Mouse (Mus musculus): ENCODE measurements around the gene Gpc6. TPM values are rescaled to one million over a fixed set of nuclear protein-coding genes. Genes with fewer than 3 reads are reported as not detected.

The Gpc6 gene
- polyA plus RNA-seq, 1 experiment from 2014 or later, result 19.3 TPM

DNA sequence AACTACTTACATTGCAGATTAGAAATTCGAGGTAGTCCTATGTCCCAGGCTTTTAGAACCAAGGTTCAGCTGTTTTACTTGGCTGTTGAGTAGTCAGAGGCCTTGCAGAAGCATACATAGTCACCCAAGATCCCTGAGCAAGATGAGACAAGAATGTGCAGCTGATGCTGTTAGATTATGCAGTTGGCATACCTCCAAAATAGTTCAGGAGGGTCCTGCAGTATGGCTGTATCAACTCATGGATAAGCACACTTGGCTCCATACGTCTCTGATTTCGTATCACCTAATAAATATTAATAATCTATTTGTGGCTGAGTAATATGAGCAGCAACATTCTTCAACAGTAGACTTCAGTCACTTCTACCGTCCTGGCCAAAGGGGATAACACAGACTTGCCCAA, 737.1 kb downstream of the Gpc6 start:
- Histone ChIP-seq H3K4me3 (ENCODE audit: low read length) (no peak overlapping the region), H3K27me3 (replicated peaks; ENCODE audit: control insufficient read depth, insufficient read depth, low read length) (no peaks in the 10 kb centered on the region), H3K4me2 (ENCODE audit: low read length) (no peak overlapping the region), H3K9ac (ENCODE audit: low read depth, low read length) (no peak overlapping the region), H3K9me3 (ENCODE audit: control insufficient read depth, low read length) (no peaks in the 10 kb centered on the region), H3K27ac (ENCODE audit: low read depth, low read length) (no peak overlapping the region), H3K36me3 (ENCODE audit: control insufficient read depth, insufficient read depth, low read length) (no peaks in the 10 kb centered on the region), H3K4me1 (ENCODE audit: control insufficient read depth, insufficient read depth, low read depth, low read length) (no peaks in the 10 kb centered on the region)
- ATAC-seq, result no peak
- WGBS, result 77% methylated on average over 4 of the region's 4 CpGs

DNA sequence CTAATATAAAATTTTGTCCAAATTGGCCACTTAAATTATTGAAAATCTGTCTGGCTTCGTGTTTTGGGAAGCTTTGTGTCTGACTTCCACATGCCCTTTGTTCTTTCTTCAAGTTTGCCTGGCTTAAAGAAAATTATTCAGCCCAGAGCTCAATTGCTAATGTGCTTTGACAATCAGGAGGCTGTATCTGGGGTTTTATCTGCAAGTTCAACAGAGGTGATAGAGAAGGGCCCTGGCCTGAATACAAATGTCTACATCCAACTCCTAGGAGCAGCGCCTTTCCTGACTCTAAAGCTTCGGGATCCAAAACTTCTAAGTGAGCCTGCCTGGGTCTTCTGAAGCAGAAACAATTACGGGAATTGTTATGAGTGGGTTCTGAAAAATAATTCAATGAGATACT, 739.7 kb downstream of the Gpc6 start:
- H3K9me3 ChIP-seq (ENCODE audit: control insufficient read depth, low read length), result no peaks in the 10 kb centered on the region
- no peak for ATAC-seq
- H3K9ac ChIP-seq (ENCODE audit: low read depth, low read length), result no peak overlapping the region
- H3K27ac ChIP-seq (ENCODE audit: low read depth, low read length), result no peak overlapping the region
- no peak overlapping the region for H3K4me3 ChIP-seq (ENCODE audit: low read length)
- H3K4me1 ChIP-seq (ENCODE audit: control insufficient read depth, insufficient read depth, low read depth, low read length), result no peaks in the 10 kb centered on the region
- 52% methylated on average over 4 of the region's 4 CpGs for WGBS
- no peaks in the 10 kb centered on the region for H3K27me3 ChIP-seq (replicated peaks; ENCODE audit: control insufficient read depth, insufficient read depth, low read length)
- no peak overlapping the region for H3K4me2 ChIP-seq (ENCODE audit: low read length)
- H3K36me3 ChIP-seq (ENCODE audit: control insufficient read depth, insufficient read depth, low read length), result no peaks in the 10 kb centered on the region

DNA sequence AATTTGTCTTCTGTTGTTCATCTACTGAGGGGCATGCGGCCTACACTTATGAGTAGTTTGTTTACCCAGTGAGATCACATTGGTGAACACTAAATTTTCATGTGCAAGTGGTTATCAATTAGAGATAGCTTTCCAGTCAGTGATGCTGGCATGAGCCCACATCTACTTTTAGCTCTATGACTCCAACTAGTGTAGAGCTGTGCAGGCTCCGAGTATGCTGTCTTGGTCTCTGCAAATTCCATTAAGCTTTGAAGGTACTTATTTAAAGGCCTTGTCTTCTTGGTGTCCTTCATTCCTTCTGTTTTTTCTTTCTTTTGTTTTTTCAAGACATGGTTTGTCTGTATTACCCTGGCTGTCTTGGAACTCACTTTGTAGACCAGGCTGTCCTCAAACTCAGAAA, 741.0 kb downstream of the Gpc6 start:
- no peaks in the 10 kb centered on the region for H3K4me1 ChIP-seq (ENCODE audit: control insufficient read depth, insufficient read depth, low read depth, low read length)
- ATAC-seq, result no peak
- 98% methylated on average over 2 of the region's 2 CpGs for WGBS
- H3K27ac ChIP-seq (ENCODE audit: low read depth, low read length), result no peak overlapping the region
- H3K4me3 ChIP-seq (ENCODE audit: low read length), result no peak overlapping the region
- H3K36me3 ChIP-seq (ENCODE audit: control insufficient read depth, insufficient read depth, low read length), result no peaks in the 10 kb centered on the region
- no peaks in the 10 kb centered on the region for H3K9me3 ChIP-seq (ENCODE audit: control insufficient read depth, low read length)
- no peak overlapping the region for H3K9ac ChIP-seq (ENCODE audit: low read depth, low read length)
- no peaks in the 10 kb centered on the region for H3K27me3 ChIP-seq (replicated peaks; ENCODE audit: control insufficient read depth, insufficient read depth, low read length)
- H3K4me2 ChIP-seq (ENCODE audit: low read length), result no peak overlapping the region

DNA sequence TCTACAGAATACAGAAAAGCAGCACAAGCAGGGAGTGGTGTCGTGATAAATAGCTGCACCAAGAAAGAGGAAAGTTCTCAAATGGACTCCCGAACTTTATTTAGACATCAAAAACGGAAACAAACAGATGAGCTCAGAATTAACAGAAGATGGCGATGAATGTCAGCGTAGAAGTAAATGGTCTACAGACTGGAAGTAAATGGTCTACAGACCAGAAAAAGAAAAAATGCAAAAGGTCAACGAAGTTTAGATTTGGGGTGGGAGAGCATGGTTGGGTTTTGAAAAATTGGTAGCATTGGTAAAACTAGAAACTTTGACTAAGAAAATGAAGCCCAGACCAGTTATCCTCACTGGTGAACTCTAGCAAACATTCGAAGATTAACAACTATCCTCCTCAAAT, 748.4 kb downstream of the Gpc6 start:
- no peaks in the 10 kb centered on the region for H3K4me1 ChIP-seq (ENCODE audit: control insufficient read depth, insufficient read depth, low read depth, low read length)
- no peaks in the 10 kb centered on the region for H3K9me3 ChIP-seq (ENCODE audit: control insufficient read depth, low read length)
- no peak overlapping the region for H3K9ac ChIP-seq (ENCODE audit: low read depth, low read length)
- no peak overlapping the region for H3K4me3 ChIP-seq (ENCODE audit: low read length)
- H3K4me2 ChIP-seq (ENCODE audit: low read length), result no peak overlapping the region
- 92% methylated on average over 7 of the region's 7 CpGs for WGBS
- H3K27ac ChIP-seq (ENCODE audit: low read depth, low read length), result no peak overlapping the region
- ATAC-seq, result no peak
- H3K36me3 ChIP-seq (ENCODE audit: control insufficient read depth, insufficient read depth, low read length), result no peaks in the 10 kb centered on the region
- H3K27me3 ChIP-seq (replicated peaks; ENCODE audit: control insufficient read depth, insufficient read depth, low read length), result no peaks in the 10 kb centered on the region

DNA sequence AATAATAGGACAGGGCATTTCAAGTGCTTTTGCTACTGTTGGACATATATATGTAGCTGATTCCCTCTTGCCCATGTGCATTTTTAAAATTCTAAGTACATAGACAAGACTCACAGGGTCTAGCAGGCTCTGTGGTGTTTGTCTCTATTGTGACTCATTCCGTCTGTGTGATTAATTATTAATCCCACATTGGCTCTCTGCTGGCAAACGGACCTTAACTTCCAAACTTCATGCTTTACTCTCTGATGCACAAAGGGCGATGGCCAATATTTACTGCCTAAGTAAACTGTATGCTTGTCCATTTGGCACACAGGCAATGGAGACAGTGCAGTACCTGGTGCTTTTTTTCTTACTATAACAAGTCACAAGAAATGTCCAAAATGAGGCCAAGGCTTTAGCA, 749.4 kb downstream of the Gpc6 start:
- H3K9me3 ChIP-seq (ENCODE audit: control insufficient read depth, low read length), result no peaks in the 10 kb centered on the region
- H3K4me2 ChIP-seq (ENCODE audit: low read length), result no peak overlapping the region
- no peaks in the 10 kb centered on the region for H3K27me3 ChIP-seq (replicated peaks; ENCODE audit: control insufficient read depth, insufficient read depth, low read length)
- H3K4me3 ChIP-seq (ENCODE audit: low read length), result no peak overlapping the region
- no peak overlapping the region for H3K9ac ChIP-seq (ENCODE audit: low read depth, low read length)
- WGBS, result 54% methylated on average over 3 of the region's 3 CpGs
- no peak overlapping the region for H3K27ac ChIP-seq (ENCODE audit: low read depth, low read length)
- no peak for ATAC-seq
- no peaks in the 10 kb centered on the region for H3K36me3 ChIP-seq (ENCODE audit: control insufficient read depth, insufficient read depth, low read length)
- H3K4me1 ChIP-seq (ENCODE audit: control insufficient read depth, insufficient read depth, low read depth, low read length), result no peaks in the 10 kb centered on the region

DNA sequence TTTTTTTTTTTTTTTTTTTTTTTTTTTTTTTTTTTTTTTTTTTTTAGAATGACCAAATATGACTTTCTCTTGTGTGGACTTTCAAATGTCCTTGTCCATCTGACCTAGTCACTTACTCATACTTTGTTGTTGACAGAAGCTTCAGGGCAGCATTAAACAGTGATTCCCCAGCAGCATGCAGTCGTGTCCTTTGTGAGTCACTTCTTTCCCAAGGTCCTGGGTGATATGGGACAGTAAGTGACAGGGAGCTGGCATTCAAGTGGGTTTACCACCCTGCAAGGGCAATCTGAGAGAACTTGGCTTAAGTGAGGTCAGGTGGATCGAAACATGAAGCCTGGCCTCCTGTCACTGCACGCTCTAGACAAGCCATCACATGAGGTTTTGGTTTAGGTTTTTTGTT, 754.8 kb downstream of the Gpc6 start:
- H3K4me2 ChIP-seq (ENCODE audit: low read length), result no peak overlapping the region
- H3K9ac ChIP-seq (ENCODE audit: low read depth, low read length), result no peak overlapping the region
- H3K4me3 ChIP-seq (ENCODE audit: low read length), result no peak overlapping the region
- no peaks in the 10 kb centered on the region for H3K36me3 ChIP-seq (ENCODE audit: control insufficient read depth, insufficient read depth, low read length)
- no peaks in the 10 kb centered on the region for H3K4me1 ChIP-seq (ENCODE audit: control insufficient read depth, insufficient read depth, low read depth, low read length)
- H3K27me3 ChIP-seq (replicated peaks; ENCODE audit: control insufficient read depth, insufficient read depth, low read length), result no peaks in the 10 kb centered on the region
- no peak for ATAC-seq
- H3K9me3 ChIP-seq (ENCODE audit: control insufficient read depth, low read length), result no peaks in the 10 kb centered on the region; the same call in 1 of the 2 replicates
- WGBS, result 88% methylated on average over 3 of the region's 3 CpGs
- H3K27ac ChIP-seq (ENCODE audit: low read depth, low read length), result no peak overlapping the region

DNA sequence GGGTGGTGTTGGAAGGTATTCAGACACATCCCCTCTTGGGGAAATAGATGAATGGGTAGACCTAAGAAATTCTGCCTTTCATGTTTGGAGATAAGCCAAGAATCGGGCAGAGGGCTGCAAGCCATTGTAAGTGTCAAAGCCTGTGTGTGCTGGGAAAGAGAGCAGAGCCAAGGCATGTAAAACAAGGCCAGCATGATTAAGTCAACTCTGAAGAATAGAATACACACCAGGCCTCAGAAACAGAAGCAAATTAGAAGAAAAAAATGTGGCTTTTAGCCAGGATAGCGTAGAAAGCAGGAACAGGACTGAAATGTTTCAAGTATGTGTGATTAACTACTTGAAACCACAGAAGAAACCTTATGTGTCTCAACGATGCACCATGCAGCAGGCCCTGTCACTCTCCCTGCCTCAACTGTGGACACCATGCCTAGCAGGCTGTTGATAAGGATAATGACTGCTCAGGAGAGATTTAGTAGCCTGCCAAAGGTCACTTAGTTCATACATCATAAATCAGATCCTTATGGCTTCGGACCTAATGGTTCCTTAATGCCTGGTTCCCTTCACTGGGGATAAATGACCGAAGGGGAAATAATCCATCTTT, 756.3 kb downstream of the Gpc6 start:
- H3K4me2 ChIP-seq (ENCODE audit: low read length), result no peak overlapping the region
- peak; percentile 85 for ATAC-seq
- H3K9me3 ChIP-seq (ENCODE audit: control insufficient read depth, low read length), result no peaks in the 10 kb centered on the region; the same call in 1 of the 2 replicates
- no peak overlapping the region for H3K27ac ChIP-seq (ENCODE audit: low read depth, low read length)
- H3K4me3 ChIP-seq (ENCODE audit: low read length), result no peak overlapping the region
- H3K4me1 ChIP-seq (ENCODE audit: control insufficient read depth, insufficient read depth, low read depth, low read length), result no peaks in the 10 kb centered on the region
- WGBS, result 44% methylated on average over 5 of the region's 5 CpGs
- H3K27me3 ChIP-seq (replicated peaks; ENCODE audit: control insufficient read depth, insufficient read depth, low read length), result no peaks in the 10 kb centered on the region
- H3K36me3 ChIP-seq (ENCODE audit: control insufficient read depth, insufficient read depth, low read length), result no peaks in the 10 kb centered on the region
- H3K9ac ChIP-seq (ENCODE audit: low read depth, low read length), result no peak overlapping the region

DNA sequence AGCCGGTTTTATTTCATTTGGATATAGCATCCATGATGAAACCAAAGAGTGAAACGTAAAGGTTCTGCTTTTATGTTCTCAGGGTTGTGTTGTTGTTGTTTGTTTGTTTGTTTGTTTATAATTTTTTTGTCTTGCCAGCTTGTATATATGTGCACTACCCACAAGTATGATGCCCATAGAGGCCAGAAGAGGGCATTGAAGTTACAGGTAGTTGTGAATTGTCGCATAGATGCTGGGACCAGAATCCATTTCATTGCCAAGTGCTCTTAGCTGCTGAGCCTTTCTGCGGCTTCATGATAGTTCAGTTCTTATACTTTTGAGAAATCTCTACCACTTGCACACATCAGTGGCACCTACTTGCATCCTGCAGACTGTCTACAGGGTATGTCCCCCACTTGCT, 758.0 kb downstream of the Gpc6 start:
- no peaks in the 10 kb centered on the region for H3K36me3 ChIP-seq (ENCODE audit: control insufficient read depth, insufficient read depth, low read length)
- no peak for ATAC-seq

DNA sequence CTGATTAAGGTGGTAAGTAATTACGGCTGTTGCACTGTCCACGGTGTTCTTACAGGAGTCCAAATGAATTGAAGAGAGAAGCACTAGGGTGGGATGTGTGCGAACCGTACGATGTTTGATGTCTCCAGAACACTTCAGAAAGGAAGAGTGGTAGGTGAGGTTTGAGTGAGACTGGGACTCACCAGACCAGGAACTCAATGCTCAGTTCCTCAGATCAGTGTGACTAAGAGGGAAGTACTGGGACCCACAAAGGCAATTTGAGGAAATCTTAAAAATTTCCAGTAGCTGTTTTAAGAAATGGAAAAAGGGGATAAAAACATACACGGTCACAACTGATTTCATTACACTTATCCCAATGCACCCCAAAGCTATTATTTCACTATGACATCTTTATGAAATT, 764.7 kb downstream of the Gpc6 start:
- H3K27ac ChIP-seq (ENCODE audit: low read depth, low read length), result no peak overlapping the region
- no peak overlapping the region for H3K9ac ChIP-seq (ENCODE audit: low read depth, low read length)
- H3K27me3 ChIP-seq (replicated peaks; ENCODE audit: control insufficient read depth, insufficient read depth, low read length), result no peaks in the 10 kb centered on the region
- 90% methylated on average over 6 of the region's 6 CpGs for WGBS
- H3K4me3 ChIP-seq (ENCODE audit: low read length), result no peak overlapping the region
- ATAC-seq, result no peak
- peaks cover 3% of the 10 kb centered on the region; the same call in 1 of the 2 replicates for H3K4me1 ChIP-seq (ENCODE audit: control insufficient read depth, insufficient read depth, low read depth, low read length)
- no peak overlapping the region for H3K4me2 ChIP-seq (ENCODE audit: low read length)
- H3K36me3 ChIP-seq (ENCODE audit: control insufficient read depth, insufficient read depth, low read length), result no peaks in the 10 kb centered on the region
- H3K9me3 ChIP-seq (ENCODE audit: control insufficient read depth, low read length), result no peaks in the 10 kb centered on the region

More for the DNA sequence above, 758.0 kb downstream of the Gpc6 start:
- Histone ChIP-seq H3K9me3 (ENCODE audit: control insufficient read depth, low read length) (no peaks in the 10 kb centered on the region; the same call in 1 of the 2 replicates), H3K4me2 (ENCODE audit: low read length) (no peak overlapping the region), H3K4me3 (ENCODE audit: low read length) (no peak overlapping the region), H3K4me1 (ENCODE audit: control insufficient read depth, insufficient read depth, low read depth, low read length) (no peaks in the 10 kb centered on the region), H3K9ac (ENCODE audit: low read depth, low read length) (no peak overlapping the region), H3K27me3 (replicated peaks; ENCODE audit: control insufficient read depth, insufficient read depth, low read length) (no peaks in the 10 kb centered on the region), H3K27ac (ENCODE audit: low read depth, low read length) (no peak overlapping the region)
- 94% methylated on average over 4 of the region's 4 CpGs for WGBS

DNA sequence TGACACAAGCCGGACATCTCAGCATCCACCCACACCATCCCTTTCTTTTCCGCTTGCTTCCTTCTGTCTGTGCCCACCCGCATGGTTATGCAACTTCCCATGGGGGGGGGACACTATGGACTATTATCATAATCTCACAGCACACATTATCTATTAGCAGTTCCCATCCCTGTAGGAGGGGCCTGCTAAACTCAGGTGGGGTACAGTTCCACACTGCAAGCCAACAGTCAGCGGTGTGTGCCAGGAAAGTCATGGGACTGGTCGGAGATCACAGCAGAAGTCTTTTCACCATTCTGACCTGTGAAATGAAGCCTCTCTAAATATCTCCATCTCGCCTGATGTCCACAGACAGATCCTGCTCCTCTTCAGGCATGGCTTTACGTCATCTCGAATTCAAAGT, 770.5 kb downstream of the Gpc6 start:
- ATAC-seq, result no peak
- WGBS, result 89% methylated on average over 8 of the region's 8 CpGs
- H3K4me2 ChIP-seq (ENCODE audit: low read length), result no peak overlapping the region
- no peaks in the 10 kb centered on the region for H3K27me3 ChIP-seq (replicated peaks; ENCODE audit: control insufficient read depth, insufficient read depth, low read length)
- H3K4me1 ChIP-seq (ENCODE audit: control insufficient read depth, insufficient read depth, low read depth, low read length), result no peaks in the 10 kb centered on the region
- no peak overlapping the region for H3K9ac ChIP-seq (ENCODE audit: low read depth, low read length)
- no peak overlapping the region for H3K4me3 ChIP-seq (ENCODE audit: low read length)
- no peak overlapping the region for H3K27ac ChIP-seq (ENCODE audit: low read depth, low read length)
- H3K36me3 ChIP-seq (ENCODE audit: control insufficient read depth, insufficient read depth, low read length), result no peaks in the 10 kb centered on the region
- H3K9me3 ChIP-seq (ENCODE audit: control insufficient read depth, low read length), result no peaks in the 10 kb centered on the region
